Mouse (Mus musculus) left cerebral cortex, postnatal 14 days (tissue): Measurements from ENCODE around the gene Slc39a10. TPM values are rescaled to one million over a fixed set of nuclear protein-coding genes. Genes with fewer than 3 reads are reported as not detected.
A peak's percentile ranks its signal among the peaks of the same experiment; 100 is the strongest.
"Not testable (repeated sequence)": the region's sequence is repeated elsewhere in the genome, so short reads cannot be mapped to it uniquely, and the experiment has no call there.

Experiments
- DNase-seq, 2 experiments: peaks; one replicate each; pipeline ENCODE4 v3.0.0; 2021 to 2022; ENCODE audit warnings: low spot score in 2 of 2, mixed read lengths in 1 of 2
- intact Hi-C: fragments of 180-260 bp; cut with DNase I; formaldehyde crosslinking; loops from one replicate; pipeline ENCODE4 v1.15.1; 2025
- total RNA-seq, 2 experiments: library from RNA; stranded (reverse); gene quantifications; 2 replicates each; pipeline ENCODE4 v1.2.3; 2021

The Slc39a10 gene
- total RNA-seq, 2 experiments from 2014 or later, result 169 to 197 TPM

DNA sequence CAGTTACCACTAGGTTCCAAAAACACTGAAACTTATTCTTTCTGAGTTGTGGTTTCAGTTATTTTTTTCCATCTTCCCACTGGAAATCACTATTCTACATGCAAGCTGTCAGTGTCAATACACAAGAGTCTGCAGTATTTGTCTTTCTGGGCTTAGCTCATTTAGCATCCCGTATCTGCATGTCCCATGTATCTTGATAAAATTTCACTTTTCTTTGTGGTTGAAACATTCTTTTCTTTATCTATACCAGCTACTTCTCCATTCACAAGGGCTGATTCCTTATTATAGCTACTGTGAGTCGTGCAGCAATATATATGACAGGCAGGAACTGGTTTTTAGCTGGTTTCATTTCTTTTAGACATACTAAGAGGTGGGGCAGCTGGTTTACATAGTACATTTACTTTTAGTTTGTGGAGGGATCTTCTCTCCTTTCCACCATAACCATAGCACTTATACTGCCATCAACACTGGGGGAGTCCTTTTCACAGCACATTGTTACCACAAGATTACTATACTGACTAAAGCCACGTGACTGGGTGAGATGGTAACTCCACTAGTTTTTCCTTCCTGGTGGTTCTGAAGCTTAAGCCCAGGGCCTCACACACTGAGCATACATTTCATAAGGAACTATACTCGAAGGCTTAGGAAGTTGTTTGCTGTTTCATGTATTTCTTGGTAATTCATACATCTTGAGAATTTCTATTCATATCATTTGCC is 70.2 kb downstream of the Slc39a10 start:
- intact Hi-C loops, result no loop called here
- no peak for DNase-seq

DNA sequence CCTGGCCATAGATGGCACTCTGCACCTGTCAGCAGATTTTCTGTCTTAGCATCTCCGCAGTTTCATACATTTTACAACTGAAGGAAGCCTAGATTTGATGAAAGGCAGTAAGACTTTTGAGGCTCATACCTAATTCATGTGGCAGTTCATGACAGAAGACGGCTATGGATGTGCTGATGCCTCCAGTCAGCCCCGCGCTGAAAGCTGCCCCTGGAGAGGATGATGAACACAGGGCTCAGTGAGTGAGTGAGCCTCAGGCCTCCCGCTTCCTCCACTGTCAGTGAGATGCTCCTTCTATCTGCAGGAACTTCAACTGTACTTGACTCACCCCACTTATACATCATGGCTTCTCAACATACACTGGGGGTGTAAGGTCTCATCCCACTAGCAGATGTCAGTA is 74.7 kb downstream of the Slc39a10 start:
- DNase-seq, result no peak
- intact Hi-C loops, result no loop called here

DNA sequence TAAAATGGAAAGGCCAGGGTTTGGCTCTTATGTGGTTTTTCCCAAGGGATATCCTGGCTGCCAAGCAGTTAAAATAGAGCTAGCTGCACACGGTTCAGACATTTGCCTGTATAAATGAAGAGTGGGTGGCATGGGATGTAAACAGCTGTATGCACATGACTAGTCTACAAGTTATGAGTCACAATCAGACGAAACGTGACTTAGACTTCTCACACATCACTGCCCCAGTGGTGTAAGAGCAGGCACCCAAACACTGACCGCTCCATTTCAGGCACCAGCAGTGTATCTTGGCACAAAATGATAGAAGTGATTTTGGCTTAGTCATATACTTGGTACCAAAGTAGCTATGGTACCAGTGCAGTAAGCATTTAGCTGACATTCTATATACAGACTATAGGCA is 84.0 kb downstream of the Slc39a10 start:
- DNase-seq, result peak in 1 of 2 experiments; percentile 12
- intact Hi-C loops, result not testable (repeated sequence)

DNA sequence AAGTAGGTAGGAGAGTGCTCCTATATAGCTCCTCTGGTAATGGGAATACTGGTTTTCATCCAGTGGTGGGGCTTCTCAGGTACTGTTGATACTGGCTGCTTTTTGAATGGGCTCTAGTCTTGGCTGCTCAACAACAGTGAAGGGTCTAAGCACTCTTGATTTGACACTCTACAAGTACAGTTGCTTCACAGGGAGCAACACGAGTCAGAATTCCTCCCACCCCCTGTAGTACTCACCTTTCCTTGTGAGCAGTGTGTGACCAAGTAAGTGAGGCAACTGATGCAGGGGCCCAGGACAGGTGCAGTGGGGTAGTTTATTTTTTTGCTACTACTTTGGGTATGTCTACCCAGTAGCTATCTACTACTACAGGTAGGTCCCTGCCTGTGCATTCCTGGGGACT is 87.6 kb downstream of the Slc39a10 start:
- intact Hi-C loops, result no loop called here
- DNase-seq, result no peak

DNA sequence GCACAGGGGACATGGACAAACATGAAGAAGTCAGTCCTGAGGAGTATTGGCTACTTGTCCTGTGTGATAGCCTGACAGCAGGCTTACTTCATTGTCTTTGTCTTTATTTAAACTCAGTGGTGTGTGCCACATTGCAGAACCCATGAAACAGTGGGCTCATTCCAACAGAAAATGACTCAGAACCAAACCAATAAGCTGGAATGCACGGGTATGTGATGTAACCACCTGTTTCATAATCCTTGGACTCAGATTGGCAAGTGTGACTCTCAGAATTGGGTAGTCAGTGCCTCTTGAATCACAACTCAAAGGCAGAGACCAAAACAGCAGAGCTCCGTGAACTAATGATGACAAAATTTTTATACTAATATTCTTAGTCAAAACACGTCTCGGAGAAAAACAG is 110.4 kb downstream of the Slc39a10 start:
- DNase-seq, intact Hi-C loops: not testable (repeated sequence)

DNA sequence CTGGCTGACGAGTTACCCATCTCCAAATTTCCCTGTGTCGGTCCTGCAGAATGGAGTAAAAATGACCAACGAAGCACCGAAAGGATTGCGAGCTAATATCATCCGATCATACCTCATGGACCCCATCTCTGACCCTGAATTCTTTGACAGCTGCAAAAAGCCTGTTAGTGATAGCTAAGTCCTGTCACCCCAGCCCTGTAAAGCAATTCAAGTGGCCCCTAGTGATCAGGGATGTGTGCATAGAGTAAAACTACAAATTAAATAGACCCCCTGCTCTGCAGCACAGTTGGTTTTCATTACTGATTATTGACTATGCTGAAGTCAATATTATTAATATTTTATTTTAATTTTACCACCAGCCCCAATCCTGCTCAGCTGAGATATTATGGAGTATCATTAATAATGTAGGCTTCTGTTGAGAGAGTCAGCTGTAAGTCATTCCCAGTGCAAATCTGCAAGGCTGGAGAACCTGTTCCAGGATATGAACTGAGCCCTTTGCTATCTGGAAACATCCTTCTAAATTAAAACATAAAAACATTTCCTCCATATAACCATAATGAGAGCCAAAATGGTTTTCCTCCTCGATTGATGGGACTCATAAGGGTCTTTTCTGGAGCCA is 122.5 kb downstream of the Slc39a10 start:
- DNase-seq, intact Hi-C loops: not testable (repeated sequence)

DNA sequence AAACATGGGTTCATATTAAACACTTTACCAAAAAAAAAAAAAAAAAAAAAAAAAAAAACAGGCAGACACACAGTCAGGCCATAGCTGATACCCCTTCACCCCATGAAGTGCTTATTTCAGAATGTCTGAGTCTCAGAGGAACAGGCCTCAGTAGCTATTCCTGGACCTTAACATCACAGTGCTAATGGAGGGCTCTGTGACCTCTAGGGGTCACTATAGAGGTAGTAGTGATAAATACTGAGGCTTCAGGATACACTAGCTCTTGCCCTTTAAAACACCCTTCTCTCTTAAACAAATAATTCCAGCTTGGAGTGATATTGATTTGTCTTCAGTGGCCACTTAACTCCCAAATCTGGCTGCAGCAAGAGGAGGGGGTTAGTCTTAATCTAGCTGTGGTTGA is 123.3 kb downstream of the Slc39a10 start:
- intact Hi-C loops, DNase-seq: not testable (repeated sequence)

DNA sequence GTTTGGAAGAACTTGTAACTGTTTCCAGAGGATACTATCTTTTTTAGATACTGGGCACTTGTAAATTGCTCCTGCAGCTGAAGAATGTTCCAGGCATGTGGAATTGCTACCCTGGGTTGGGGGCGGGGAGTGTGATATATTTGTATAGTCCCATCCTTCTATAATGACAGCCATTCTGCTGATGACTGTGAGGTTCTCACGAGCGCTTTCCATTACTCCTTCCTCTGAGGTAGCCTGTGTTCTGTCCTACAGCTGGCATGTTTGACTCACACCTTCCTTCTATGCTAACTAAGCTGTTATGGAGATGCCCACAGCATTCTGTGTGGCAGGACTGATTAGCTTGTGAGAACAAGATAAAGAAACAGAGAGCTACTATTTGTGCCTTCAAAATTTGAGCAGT is 128.1 kb downstream of the Slc39a10 start:
- intact Hi-C loops, result not testable (repeated sequence)
- DNase-seq, result peak in 1 of 2 experiments; percentile 10
